Mouse (Mus musculus) E14TG2a.4 (cell line): Measurements from ENCODE around the gene Scube2.

Experiments
- H3K27me3 ChIP-seq: 2 replicates; pipeline ENCODE4 v1.6.1; 2014; ENCODE audit warnings: low read length, control low read depth; ENCODE audit not compliant: insufficient read depth
- H3K36me3 ChIP-seq: 2 replicates; pipeline ENCODE4 v1.6.1; 2014; ENCODE audit warnings: low read length, control low read depth; ENCODE audit not compliant: insufficient read depth
- H3K4me1 ChIP-seq: replicated peaks from 2 replicates; pipeline ENCODE4 v1.6.1; 2014; ENCODE audit warnings: low read depth, low read length, control low read depth
- H3K4me3 ChIP-seq: replicated peaks from 2 replicates; pipeline ENCODE4 v1.5.1; 2014; ENCODE audit warnings: mild to moderate bottlenecking, low read length
- H3K9me3 ChIP-seq: 2 replicates; pipeline ENCODE4 v1.6.1; 2014; ENCODE audit warnings: low read length, control low read depth
- CTCF ChIP-seq: conservative IDR thresholded peaks from 2 replicates; pipeline ENCODE4 v1.5.1; 2014; ENCODE audit warnings: low read length
- NANOG ChIP-seq: IDR thresholded peaks from 2 replicates; pipeline ENCODE4 v1.6.1; 2014; ENCODE audit warnings: borderline replicate concordance, low read length, mixed read lengths
- POU5F1 ChIP-seq: IDR thresholded peaks from 2 replicates; pipeline ENCODE4 v1.6.1; 2014; ENCODE audit warnings: low read length, borderline replicate concordance

The Scube2 gene

GRCm38 (mm10) chr7:109799168-109799567 lies 66.3 kb downstream of the Scube2 start:
- Histone ChIP-seq H3K36me3 (no peaks in the 10 kb centered on the region), H3K9me3 (no peaks in the 10 kb centered on the region), H3K27me3 (no peaks in the 10 kb centered on the region), H3K4me1 (peaks cover 9% of the 10 kb centered on the region), H3K4me3 (no peak overlapping the region)
- TF ChIP-seq POU5F1 (no peak), NANOG (no peak), CTCF (no peak)

- no peaks in the 10 kb centered on the region for H3K9me3 ChIP-seq
- H3K4me3 ChIP-seq, result no peak overlapping the region
- H3K4me1 ChIP-seq, result peaks cover 13% of the 10 kb centered on the region
- H3K36me3 ChIP-seq, result no peaks in the 10 kb centered on the region
- no peaks in the 10 kb centered on the region for H3K27me3 ChIP-seq
- TF ChIP-seq POU5F1, result no peak
- TF ChIP-seq NANOG, result no peak
- no peak for TF ChIP-seq CTCF
Observed at GRCm38 (mm10) chr7:109795564-109795963, 69.9 kb downstream of the Scube2 start.

GRCm38 (mm10) chr7:109794556-109794955 lies 70.9 kb downstream of the Scube2 start:
- Histone ChIP-seq H3K27me3 (no peaks in the 10 kb centered on the region), H3K9me3 (no peaks in the 10 kb centered on the region), H3K36me3 (no peaks in the 10 kb centered on the region), H3K4me1 (peaks cover 22% of the 10 kb centered on the region), H3K4me3 (no peak overlapping the region)
- no peak for TF ChIP-seq CTCF
- TF ChIP-seq POU5F1, result no peak
- TF ChIP-seq NANOG, result no peak

GRCm38 (mm10) chr7:109792759-109793158 lies 72.7 kb downstream of the Scube2 start:
- Histone ChIP-seq H3K27me3 (no peaks in the 10 kb centered on the region), H3K4me1 (peaks cover 34% of the 10 kb centered on the region), H3K4me3 (no peak overlapping the region), H3K36me3 (no peaks in the 10 kb centered on the region), H3K9me3 (peaks cover 5% of the 10 kb centered on the region; the same call in 1 of the 2 replicates)
- TF ChIP-seq CTCF (peak; percentile 75), POU5F1 (no peak)

GRCm38 (mm10) chr7:109790818-109791217 lies 74.7 kb downstream of the Scube2 start:
- H3K9me3 ChIP-seq, result peaks cover 5% of the 10 kb centered on the region; the same call in 1 of the 2 replicates
- H3K36me3 ChIP-seq, result no peaks in the 10 kb centered on the region
- H3K27me3 ChIP-seq, result no peaks in the 10 kb centered on the region
- TF ChIP-seq POU5F1 (no peak), NANOG (no peak), CTCF (no peak)
- H3K4me1 ChIP-seq, result peaks cover 34% of the 10 kb centered on the region
- H3K4me3 ChIP-seq, result no peak overlapping the region

GRCm38 (mm10) chr7:109787860-109788259 lies 77.6 kb downstream of the Scube2 start:
- peaks cover 28% of the 10 kb centered on the region for H3K4me1 ChIP-seq
- H3K36me3 ChIP-seq, result no peaks in the 10 kb centered on the region
- TF ChIP-seq NANOG, result no peak
- no peak for TF ChIP-seq POU5F1
- TF ChIP-seq CTCF, result no peak
- no peak overlapping the region for H3K4me3 ChIP-seq
- peaks cover 10% of the 10 kb centered on the region for H3K9me3 ChIP-seq
- H3K27me3 ChIP-seq, result peaks cover 17% of the 10 kb centered on the region

- Histone ChIP-seq H3K9me3 (peaks cover 5% of the 10 kb centered on the region; the same call in 1 of the 2 replicates), H3K27me3 (peaks cover 56% of the 10 kb centered on the region), H3K4me1 (peaks cover 18% of the 10 kb centered on the region; the same call in 1 of the 2 replicates), H3K36me3 (no peaks in the 10 kb centered on the region), H3K4me3 (no peak overlapping the region)
- TF ChIP-seq POU5F1, result no peak
- no peak for TF ChIP-seq NANOG
Observed at GRCm38 (mm10) chr7:109783281-109783680, 82.2 kb downstream of the Scube2 start.

GRCm38 (mm10) chr7:109781470-109782203 lies 83.8 kb downstream of the Scube2 start, which contains the start of gene Nrip3:
Gene Nrip3, minus strand, starts transcription at chr7:109782025.
- Histone ChIP-seq H3K4me1 (peaks cover 18% of the 10 kb centered on the region; the same call in 1 of the 2 replicates), H3K9me3 (peaks cover 5% of the 10 kb centered on the region; the same call in 1 of the 2 replicates), H3K36me3 (no peaks in the 10 kb centered on the region), H3K4me3 (peak within 1 kb of the TSS; percentile 81), H3K27me3 (peaks cover 62% of the 10 kb centered on the region)
- TF ChIP-seq CTCF (no peak), POU5F1 (no peak), NANOG (no peak)

- Histone ChIP-seq H3K4me1 (peaks cover 18% of the 10 kb centered on the region; the same call in 1 of the 2 replicates), H3K36me3 (no peaks in the 10 kb centered on the region), H3K27me3 (peaks cover 62% of the 10 kb centered on the region), H3K4me3 (peak overlapping the region; percentile 81), H3K9me3 (peaks cover 5% of the 10 kb centered on the region; the same call in 1 of the 2 replicates)
- TF ChIP-seq NANOG, result no peak
- no peak for TF ChIP-seq POU5F1
- TF ChIP-seq CTCF, result no peak
Observed at GRCm38 (mm10) chr7:109781087-109781469, 84.4 kb downstream of the Scube2 start.
